Mouse (Mus musculus) limb, embryonic 15.5 days (tissue): Measurements from ENCODE around the gene Ulbp1. TPM values are rescaled to one million over a fixed set of nuclear protein-coding genes. Genes with fewer than 3 reads are reported as not detected.
"Not testable (repeated sequence)": the region's sequence is repeated elsewhere in the genome, so short reads cannot be mapped to it uniquely, and the experiment has no call there.

ENCODE experiments used
- ATAC-seq: fragments of 200-750 bp; cut with Nextera tagmentation; 2 replicates; pipeline ENCODE4 v1.8.0; 2017; ENCODE audit warnings: low read depth, moderate TSS enrichment; ENCODE audit not compliant: insufficient number of reproducible peaks, low FRiP score, low TSS enrichment
- H3K27ac ChIP-seq: fragments of 300-500 bp; sonication (generic); 2 replicates; pipeline ENCODE4 v1.5.1; 2015; ENCODE audit warnings: moderate library complexity, mild to moderate bottlenecking, inconsistent platforms
- H3K27me3 ChIP-seq: fragments of 300-500 bp; sonication (generic); 2 replicates; pipeline ENCODE4 v1.6.1; 2015; ENCODE audit warnings: inconsistent platforms
- H3K36me3 ChIP-seq: fragments of 300-500 bp; sonication (generic); 2 replicates; pipeline ENCODE4 v1.6.1; 2015; ENCODE audit warnings: inconsistent platforms
- H3K4me1 ChIP-seq: fragments of 300-500 bp; sonication (generic); 2 replicates; pipeline ENCODE4 v1.6.1; 2015; ENCODE audit warnings: inconsistent platforms
- H3K4me2 ChIP-seq: fragments of 300-500 bp; sonication (generic); 2 replicates; pipeline ENCODE4 v1.6.1; 2015; ENCODE audit warnings: mild to moderate bottlenecking, inconsistent platforms
- H3K4me3 ChIP-seq: fragments of 300-500 bp; sonication (generic); 2 replicates; pipeline ENCODE4 v1.5.1; 2015; ENCODE audit warnings: mild to moderate bottlenecking, inconsistent platforms
- H3K9ac ChIP-seq: fragments of 300-500 bp; sonication (generic); 2 replicates; pipeline ENCODE4 v1.6.1; 2015; ENCODE audit warnings: inconsistent platforms
- H3K9me3 ChIP-seq: fragments of 300-500 bp; sonication (generic); 2 replicates; pipeline ENCODE4 v1.6.1; 2016; ENCODE audit warnings: inconsistent platforms
- WGBS: fragments of 180-500 bp; shearing (Covaris S2); methylation state at CpG from one replicate; pipeline ENCODE4 v1.1.7; 2015; 5-methylcytosine and 5-hydroxymethylcytosine counted together
- polyA plus RNA-seq: library from polyadenylated mRNA; unstranded; fragments of >200 nt; fragmentation: Nextera tagmentation; extraction: Ambion mirVana; gene quantifications from 2 replicates; pipeline ENCODE4 v1.2.1, GENCODE M21; 2015

Ulbp1 gene
- 2.1 and 2.6 TPM in 2 replicates for polyA plus RNA-seq

GRCm38 (mm10) chr10:7473197-7473889, at the start of gene Ulbp1:
Gene Ulbp1, minus strand, starts transcription at chr10:7473638.
- H3K36me3 ChIP-seq = no peaks in the 10 kb centered on the region
- WGBS = 60% methylated on average over 13 of the region's 13 CpGs
- no peak for ATAC-seq
- 0 out of 2 replicates have a peak within 1 kb of the TSS, but pooled peaks have one; percentile 17 for H3K4me2 ChIP-seq
- H3K27me3 ChIP-seq = no peaks in the 10 kb centered on the region
- no peaks in the 10 kb centered on the region for H3K4me1 ChIP-seq
- no peak within 1 kb of the TSS for H3K9ac ChIP-seq
- H3K9me3 ChIP-seq = no peaks in the 10 kb centered on the region
- H3K4me3 ChIP-seq = no peak within 1 kb of the TSS
- no peak within 1 kb of the TSS for H3K27ac ChIP-seq

DNA sequence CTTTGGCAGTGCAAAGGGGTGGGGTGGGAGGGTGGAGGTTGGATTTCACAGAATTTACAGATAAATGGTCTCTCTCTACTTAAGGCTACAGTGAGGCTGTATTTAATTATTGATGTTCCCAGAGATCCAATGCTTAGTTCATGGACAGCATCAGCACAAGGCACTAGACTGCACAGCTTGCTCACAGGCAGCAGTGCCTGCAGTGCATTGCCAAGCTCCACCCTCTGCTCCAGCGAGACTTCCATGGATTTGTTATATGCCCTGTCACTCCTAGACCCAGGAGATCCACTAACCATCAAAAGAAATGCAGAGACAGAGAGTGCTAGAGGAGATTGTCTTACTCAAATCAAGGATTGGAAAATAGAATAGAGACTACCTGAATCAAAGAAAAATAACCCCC, 24.7 kb upstream of the Ulbp1 start:
- not testable (repeated sequence) for H3K27ac ChIP-seq, ATAC-seq, H3K9ac ChIP-seq, H3K4me3 ChIP-seq, H3K9me3 ChIP-seq, H3K4me2 ChIP-seq, H3K36me3 ChIP-seq, H3K4me1 ChIP-seq, H3K27me3 ChIP-seq
- 18% methylated on average over 1 of the region's 1 CpGs for WGBS

DNA sequence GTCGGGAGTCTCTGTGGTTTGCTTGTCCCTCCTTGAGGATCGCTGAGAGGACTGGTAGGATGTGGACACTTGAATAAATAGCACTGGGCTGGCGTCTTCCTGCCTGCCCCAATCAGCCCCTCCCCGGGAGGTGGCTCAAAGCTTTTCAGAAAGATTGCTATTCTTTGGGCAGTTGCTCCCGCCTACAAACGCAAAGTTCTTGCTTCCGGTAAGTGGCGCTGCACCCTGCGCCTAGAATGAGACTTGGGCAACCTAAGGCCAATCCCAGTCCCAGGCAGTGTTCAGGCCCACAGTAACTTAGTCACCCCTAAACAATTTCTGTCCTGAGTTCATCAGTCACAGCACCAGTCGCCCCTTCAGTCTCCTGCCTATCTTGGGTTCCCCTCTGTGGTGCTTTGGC, 18.9 kb upstream of the Ulbp1 start:
- 11% methylated on average over 10 of the region's 10 CpGs for WGBS
- ATAC-seq = 0 out of 2 replicates have a peak, but pooled peaks have one; percentile 61
- not testable (repeated sequence) for H3K27ac ChIP-seq, H3K4me3 ChIP-seq, H3K9ac ChIP-seq, H3K9me3 ChIP-seq, H3K4me1 ChIP-seq, H3K4me2 ChIP-seq, H3K36me3 ChIP-seq
- H3K27me3 ChIP-seq = peaks cover 18% of the 10 kb centered on the region; the same call in 1 of the 2 replicates

- Histone ChIP-seq H3K9me3 (no peaks in the 10 kb centered on the region), H3K36me3 (no peaks in the 10 kb centered on the region), H3K9ac (no peak overlapping the region), H3K27me3 (no peaks in the 10 kb centered on the region), H3K4me2 (no peak overlapping the region), H3K4me3 (no peak overlapping the region), H3K4me1 (no peaks in the 10 kb centered on the region), H3K27ac (no peak overlapping the region)
- no peak for ATAC-seq
- WGBS = 60% methylated on average over 4 of the region's 4 CpGs
Measured at GRCm38 (mm10) chr10:7483650-7484049, 10.2 kb upstream of the Ulbp1 start.

DNA sequence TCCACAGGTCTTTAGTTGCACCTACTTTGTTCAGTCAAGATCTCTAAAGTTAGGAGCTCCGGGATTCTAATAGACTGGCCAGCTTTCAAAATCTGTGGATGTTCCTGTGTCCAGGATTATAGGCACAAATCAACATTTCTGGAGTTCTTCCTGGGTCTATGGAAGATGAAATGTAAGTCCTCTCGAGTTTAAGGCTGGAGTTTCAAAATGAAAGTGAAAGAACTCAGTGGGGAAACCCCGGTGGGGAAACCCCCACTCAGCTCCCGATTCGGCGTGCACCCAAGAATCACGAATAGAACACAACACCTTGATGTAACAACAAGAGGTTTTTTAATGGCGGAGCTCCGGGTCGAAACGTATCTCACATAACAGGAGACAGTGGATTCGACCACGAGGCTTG, 787 bp upstream of the Ulbp1 start:
- WGBS = 90% methylated on average over 7 of the region's 13 CpGs
- not testable (repeated sequence) for H3K9me3 ChIP-seq, H3K27me3 ChIP-seq, H3K27ac ChIP-seq, H3K4me1 ChIP-seq, H3K9ac ChIP-seq, H3K4me3 ChIP-seq, H3K4me2 ChIP-seq, H3K36me3 ChIP-seq, ATAC-seq

- Histone ChIP-seq H3K36me3 (no peaks in the 10 kb centered on the region), H3K4me1 (no peaks in the 10 kb centered on the region), H3K27me3 (no peaks in the 10 kb centered on the region), H3K27ac (no peak overlapping the region), H3K4me2 (no peak overlapping the region), H3K9me3 (no peaks in the 10 kb centered on the region), H3K4me3 (no peak overlapping the region), H3K9ac (no peak overlapping the region)
- no peak for ATAC-seq
- 62% methylated on average over 3 of the region's 3 CpGs for WGBS
Measured at GRCm38 (mm10) chr10:7471664-7472063, 1.8 kb downstream of the Ulbp1 start.

DNA sequence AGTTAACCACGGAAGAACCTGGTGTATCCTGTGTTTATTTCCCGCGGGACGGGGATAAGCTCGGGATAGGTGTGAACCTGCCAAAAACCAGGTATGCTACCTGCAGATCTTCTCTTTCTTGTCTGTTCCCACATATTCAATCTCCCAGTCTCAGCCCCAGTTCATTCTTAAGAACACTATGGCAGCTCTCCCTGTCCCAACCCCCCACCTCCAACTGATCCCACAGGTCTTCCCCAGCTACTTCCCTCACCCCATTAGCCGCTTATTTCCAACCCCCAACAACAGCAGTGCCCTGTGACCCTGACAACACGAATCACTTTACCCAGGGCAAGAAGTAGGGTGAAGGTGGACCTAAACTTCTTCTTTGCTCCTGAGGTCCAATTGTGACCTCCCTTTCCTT, 3.0 kb downstream of the Ulbp1 start:
- Histone ChIP-seq H3K4me3 (no peak overlapping the region), H3K9ac (no peak overlapping the region), H3K9me3 (no peaks in the 10 kb centered on the region), H3K4me1 (no peaks in the 10 kb centered on the region), H3K27me3 (no peaks in the 10 kb centered on the region), H3K27ac (no peak overlapping the region), H3K4me2 (peak overlapping the region; percentile 33), H3K36me3 (no peaks in the 10 kb centered on the region)
- ATAC-seq = no peak
- 10% methylated on average over 7 of the region's 7 CpGs for WGBS

- WGBS = 0% methylated on average over 7 of the region's 7 CpGs
Measured at GRCm38 (mm10) chr10:7469716-7470414, 3.6 kb downstream of the Ulbp1 start.

DNA sequence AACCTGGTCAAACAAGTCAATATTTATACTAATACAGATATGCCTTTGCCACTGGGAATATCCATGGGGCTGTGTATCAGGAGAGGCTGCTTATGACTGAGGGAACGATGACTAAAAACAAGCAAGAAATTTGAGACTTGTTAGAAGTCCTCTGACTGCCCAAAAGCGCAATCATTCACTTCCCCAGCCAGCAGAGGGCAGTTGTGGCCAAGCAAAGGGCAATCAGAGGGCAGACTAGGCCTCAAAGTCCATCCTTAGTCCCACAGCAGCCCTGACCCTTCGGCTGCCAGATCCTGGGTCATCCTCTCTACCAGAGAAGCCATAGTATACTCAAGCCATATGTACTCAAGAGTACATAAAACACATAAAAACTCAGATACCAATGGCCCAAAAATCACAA, 11.4 kb downstream of the Ulbp1 start:
- Histone ChIP-seq H3K4me2 (no peak overlapping the region), H3K27ac (no peak overlapping the region), H3K9ac (no peak overlapping the region), H3K9me3 (no peaks in the 10 kb centered on the region), H3K27me3 (no peaks in the 10 kb centered on the region), H3K4me3 (no peak overlapping the region), H3K4me1 (no peaks in the 10 kb centered on the region), H3K36me3 (no peaks in the 10 kb centered on the region)
- WGBS = 47% methylated on average over 3 of the region's 3 CpGs
- no peak for ATAC-seq

More at GRCm38 (mm10) chr10:7469716-7470414, 3.6 kb downstream of the Ulbp1 start:
- ATAC-seq, H3K9me3 ChIP-seq, H3K4me3 ChIP-seq, H3K27ac ChIP-seq, H3K4me1 ChIP-seq, H3K36me3 ChIP-seq, H3K9ac ChIP-seq, H3K27me3 ChIP-seq: not testable (repeated sequence)
- peak overlapping the region; percentile 33 for H3K4me2 ChIP-seq

DNA sequence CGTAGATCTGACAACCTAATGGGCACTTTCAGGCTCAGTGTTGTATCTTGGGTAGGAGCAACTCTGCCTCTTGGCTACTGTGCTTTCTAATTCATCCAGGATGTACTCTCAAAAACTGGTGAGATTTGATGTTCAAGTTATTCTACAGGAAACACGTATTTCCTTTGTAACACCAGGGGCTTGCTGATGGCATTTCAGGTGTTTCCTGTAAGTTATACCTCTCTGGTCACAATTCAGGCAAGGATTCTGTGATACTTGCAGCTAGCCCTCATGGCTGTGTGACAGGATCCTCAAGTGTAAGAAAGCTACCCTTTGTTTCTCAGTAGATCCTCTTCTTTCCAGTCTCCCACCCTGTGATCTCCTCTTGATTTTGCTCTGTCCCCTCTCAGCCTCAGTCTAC, 34.5 kb downstream of the Ulbp1 start:
- no peak overlapping the region for H3K9ac ChIP-seq
- H3K27me3 ChIP-seq = no peaks in the 10 kb centered on the region
- H3K4me2 ChIP-seq = no peak overlapping the region
- no peaks in the 10 kb centered on the region for H3K4me1 ChIP-seq
- no peaks in the 10 kb centered on the region for H3K9me3 ChIP-seq
- 68% methylated on average over 2 of the region's 2 CpGs for WGBS
- H3K27ac ChIP-seq = no peak overlapping the region
- no peak for ATAC-seq
- H3K4me3 ChIP-seq = no peak overlapping the region
- H3K36me3 ChIP-seq = no peaks in the 10 kb centered on the region

GRCm38 (mm10) chr10:7393143-7394035, 80.0 kb downstream of the Ulbp1 start:
- peak overlapping the region; percentile 99 for H3K4me2 ChIP-seq

More at GRCm38 (mm10) chr10:7393143-7394035, 80.0 kb downstream of the Ulbp1 start:
- Histone ChIP-seq H3K27ac (no peak overlapping the region), H3K9ac (no peak overlapping the region), H3K27me3 (peaks cover 37% of the 10 kb centered on the region), H3K4me1 (peaks cover 24% of the 10 kb centered on the region), H3K9me3 (no peaks in the 10 kb centered on the region), H3K4me3 (peak overlapping the region; percentile 58), H3K36me3 (no peaks in the 10 kb centered on the region)
- WGBS = 9% methylated on average over 55 of the region's 55 CpGs
- ATAC-seq = no peak
